Mouse (Mus musculus) lung, postnatal 25 days (tissue): ENCODE measurements around the gene Shprh.
"Not testable (repeated sequence)": the region's sequence is repeated elsewhere in the genome, so short reads cannot be mapped to it uniquely, and the experiment has no call there.

Source experiments
- DNase-seq: peaks from one replicate; pipeline ENCODE4 v3.0.0; 2022; ENCODE audit warnings: low spot score

Shprh gene

DNA sequence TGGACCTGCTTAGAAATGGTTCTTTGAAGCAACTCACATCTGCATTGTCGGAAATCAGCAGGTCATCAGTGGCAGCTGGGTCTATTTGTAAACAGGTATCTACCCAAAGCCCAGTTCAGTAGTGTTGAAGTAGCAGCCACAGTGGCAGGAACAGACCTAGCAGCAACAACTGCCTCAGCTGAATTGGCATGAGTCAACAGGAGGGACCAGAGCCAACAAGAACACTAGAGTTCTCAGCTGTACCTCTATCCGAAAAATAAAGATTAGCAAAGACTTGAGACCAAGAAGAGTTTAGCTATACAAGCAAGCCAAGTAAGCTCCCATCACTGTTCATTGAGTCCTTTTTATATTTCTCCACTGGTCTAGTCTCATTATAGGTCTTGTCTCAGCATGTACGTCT, 99.0 kb downstream of the Shprh start:
- no peak for DNase-seq

- DNase-seq, result no peak
These were observed 101.2 kb downstream of the Shprh start for GRCm38 (mm10) chr10:11250247-11250997.

GRCm38 (mm10) chr10:11253581-11253980, 104.4 kb downstream of the Shprh start:
- DNase-seq, result not testable (repeated sequence)

DNA sequence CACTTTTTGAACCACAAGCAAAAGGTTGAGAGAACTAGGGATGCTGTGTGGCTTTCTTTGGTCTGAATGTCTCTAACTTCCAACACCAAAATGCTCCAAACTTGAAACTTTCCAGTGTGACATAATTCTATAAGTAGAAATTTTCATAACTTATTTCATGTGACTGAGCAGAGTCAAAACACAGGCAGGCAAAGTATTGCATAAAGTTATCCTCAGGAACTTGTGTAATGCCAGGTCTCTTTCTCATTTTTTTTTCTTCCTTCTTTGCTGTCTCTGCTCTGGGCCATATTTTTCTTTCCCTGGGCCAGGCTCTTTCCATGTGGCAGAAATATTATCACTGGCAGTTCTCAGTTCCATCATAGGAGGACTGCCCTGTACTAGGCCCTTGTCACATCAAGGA, 110.9 kb downstream of the Shprh start:
- DNase-seq, result no peak

GRCm38 (mm10) chr10:11262292-11262691, 113.1 kb downstream of the Shprh start:
- not testable (repeated sequence) for DNase-seq

- not testable (repeated sequence) for DNase-seq
These were observed 114.6 kb downstream of the Shprh start for GRCm38 (mm10) chr10:11263795-11264194.
